In genomic region chr16:46009717-46010116, GRCm38 (mm10) we compare ENCODE assay signal across 8 mouse cellular contexts. TPM values are rescaled to one million over a fixed set of nuclear protein-coding genes. Genes with fewer than 3 reads are reported as not detected.
DNase-seq lines count a peak whose midpoint lies in the region; ATAC-seq lines count a peak whose summit lies in the region.

No protein-coding gene starts in this region.

- peak overlapping the region; percentile 84 for H3K9ac ChIP-seq in heart, embryonic 13.5 days
- H3K9ac ChIP-seq in intestine, embryonic 15.5 days, result peak overlapping the region; percentile 68
- peak overlapping the region; percentile 59 for H3K9ac ChIP-seq in neural tube, embryonic 14.5 days (replicated peaks; ENCODE audit: low read depth, low read length)

- no peak for ATAC-seq in heart, embryonic 13.5 days (ENCODE audit: extremely low read depth, insufficient number of reproducible peaks, low FRiP score, low TSS enrichment)
- no peak for ATAC-seq in intestine, embryonic 15.5 days
- ATAC-seq in neural tube, embryonic 14.5 days (ENCODE audit: low read depth), result no peak; the same call in 1 of the 2 replicates
- no peak for ATAC-seq in granulocyte monocyte progenitor cell, adult 5-6 weeks (replicated peaks; ENCODE audit: poor library complexity, severe bottlenecking)

- H3K36me3 ChIP-seq in heart, embryonic 13.5 days, result no peaks in the 10 kb centered on the region
- H3K36me3 ChIP-seq in intestine, embryonic 15.5 days, result no peaks in the 10 kb centered on the region
- H3K36me3 ChIP-seq in neural tube, embryonic 14.5 days (ENCODE audit: control insufficient read depth, insufficient read depth, low read length), result no peaks in the 10 kb centered on the region

- peaks cover 13% of the 10 kb centered on the region for H3K4me1 ChIP-seq in heart, embryonic 13.5 days
- no peaks in the 10 kb centered on the region; the same call in 1 of the 2 replicates for H3K4me1 ChIP-seq in intestine, embryonic 15.5 days (replicated peaks)
- no peaks in the 10 kb centered on the region for H3K4me1 ChIP-seq in neural tube, embryonic 14.5 days (ENCODE audit: control insufficient read depth, insufficient read depth, low read length)

- WGBS in heart, embryonic 13.5 days, result 2% methylated on average over 13 of the region's 13 CpGs
- WGBS in intestine, embryonic 15.5 days, result 0% methylated on average over 13 of the region's 13 CpGs
- WGBS in neural tube, embryonic 14.5 days, result 1% methylated on average over 13 of the region's 13 CpGs

- intact Hi-C loops in heart, postnatal 25 days (cut with DNase I), result loop anchor here (5.0 kb wide), 1 partner anchor 267 kb away; the partner anchor contains the start of gene Abhd10

- peak overlapping the region; percentile 62 for H3K4me3 ChIP-seq in heart, embryonic 13.5 days
- peak overlapping the region; percentile 64 for H3K4me3 ChIP-seq in intestine, embryonic 15.5 days (replicated peaks)
- H3K4me3 ChIP-seq in neural tube, embryonic 14.5 days (ENCODE audit: low read depth, low read length), result peak overlapping the region; percentile 65

- peaks cover 9% of the 10 kb centered on the region; the same call in 1 of the 2 replicates for H3K27me3 ChIP-seq in heart, embryonic 13.5 days (replicated peaks)
- H3K27me3 ChIP-seq in intestine, embryonic 15.5 days (replicated peaks), result no peaks in the 10 kb centered on the region
- no peaks in the 10 kb centered on the region for H3K27me3 ChIP-seq in neural tube, embryonic 14.5 days (ENCODE audit: control insufficient read depth, insufficient read depth, low read length)

- DNase-seq in heart, postnatal 25 days (ENCODE audit: low spot score), result no peak
- DNase-seq in ES-CJ7 (ENCODE audit: low read depth, low spot score), result peak; percentile 6
- peak; percentile 40 for DNase-seq in embryo, embryonic 10.5 days (ENCODE audit: low spot score)
- no peak for DNase-seq in ovary, postnatal 10 days (ENCODE audit: low spot score)

- H3K4me2 ChIP-seq in heart, embryonic 13.5 days, result peak overlapping the region; percentile 87
- H3K4me2 ChIP-seq in intestine, embryonic 15.5 days (replicated peaks), result peak overlapping the region; percentile 93
- H3K4me2 ChIP-seq in neural tube, embryonic 14.5 days (ENCODE audit: low read depth, low read length), result peak overlapping the region; percentile 91

- H3K27ac ChIP-seq in heart, embryonic 13.5 days (replicated peaks), result no peak overlapping the region
- peak overlapping the region; percentile 30; the same call in 1 of the 2 replicates for H3K27ac ChIP-seq in intestine, embryonic 15.5 days
- no peak overlapping the region; the same call in 1 of the 2 replicates for H3K27ac ChIP-seq in neural tube, embryonic 14.5 days (ENCODE audit: low read depth, low read length)

- no peaks in the 10 kb centered on the region for H3K9me3 ChIP-seq in heart, embryonic 13.5 days
- H3K9me3 ChIP-seq in intestine, embryonic 15.5 days, result no peaks in the 10 kb centered on the region
- H3K9me3 ChIP-seq in neural tube, embryonic 14.5 days (ENCODE audit: control insufficient read depth, low read length), result no peaks in the 10 kb centered on the region

RNA-seq across cellular contexts. Expression of gene Plcxd2, which starts 0.3 kb away (rescaled TPM):
- 0.40 and 0.59 TPM in 2 replicates for polyA plus RNA-seq in heart, embryonic 13.5 days (2015; fragmentation: Nextera tagmentation; extraction: Ambion mirVana)
- under 1 TPM; 0.16 to 0.20 TPM for total RNA-seq in heart, postnatal 25 days (2021)
- 2.5 and 2.7 TPM in 2 replicates for polyA plus RNA-seq in intestine, embryonic 15.5 days (2015; fragmentation: Nextera tagmentation; extraction: Ambion mirVana)
- 14.0 and 15.1 TPM in 2 replicates for polyA plus RNA-seq in neural tube, embryonic 14.5 days (2014; fragmentation: Nextera tagmentation; extraction: Ambion mirVana)
- total RNA-seq in granulocyte monocyte progenitor cell, adult 5-6 weeks (2014; fragmentation: Nextera tagmentation), result 2.4 and 2.8 TPM in 2 replicates
- total RNA-seq in granulocyte monocyte progenitor cell, adult 5-6 weeks (2017), result 5.3 and 5.8 TPM in 2 replicates

RNA-seq across cellular contexts. Expression of gene Phldb2, which starts 56.3 kb away (rescaled TPM):
- polyA plus RNA-seq in heart, embryonic 13.5 days (2015; fragmentation: Nextera tagmentation; extraction: Ambion mirVana), result 37.2 and 38.3 TPM in 2 replicates
- 10 to 100 TPM; 16.4 to 17.3 TPM for total RNA-seq in heart, postnatal 25 days (2021)
- polyA plus RNA-seq in intestine, embryonic 15.5 days (2015; fragmentation: Nextera tagmentation; extraction: Ambion mirVana), result 28.7 and 31.8 TPM in 2 replicates
- 4.2 and 9.9 TPM in 2 replicates for polyA plus RNA-seq in neural tube, embryonic 14.5 days (2014; fragmentation: Nextera tagmentation; extraction: Ambion mirVana)
- 1.4 and 9.0 TPM in 2 replicates for total RNA-seq in granulocyte monocyte progenitor cell, adult 5-6 weeks (2014; fragmentation: Nextera tagmentation)
- total RNA-seq in granulocyte monocyte progenitor cell, adult 5-6 weeks (2017), result 3.1 and 4.3 TPM in 2 replicates

Comparison
In these comparisons a context has a peak if more than half of its experiments do, and no peak if none do; other contexts are left out.
1. DNase-seq: peak in ES-CJ7 (single experiment) and embryo, embryonic 10.5 days (single experiment); none in heart, postnatal 25 days (single experiment) and ovary, postnatal 10 days (single experiment).
2. Peak in every context shown above with its lines, with median percentiles within 50 percentile points of each other: H3K4me2 ChIP-seq, H3K4me3 ChIP-seq and H3K9ac ChIP-seq.